Mouse (Mus musculus): ENCODE measurements around the gene Nars2.
A peak's percentile ranks its signal among the peaks of the same experiment; 100 is the strongest.

Nars2 gene

GRCm38 (mm10) chr7:96971027-96971996 is 20.0 kb downstream of the Nars2 start:
- DNase-seq (ENCODE audit: low spot score in 2 of 2): no peak

DNA sequence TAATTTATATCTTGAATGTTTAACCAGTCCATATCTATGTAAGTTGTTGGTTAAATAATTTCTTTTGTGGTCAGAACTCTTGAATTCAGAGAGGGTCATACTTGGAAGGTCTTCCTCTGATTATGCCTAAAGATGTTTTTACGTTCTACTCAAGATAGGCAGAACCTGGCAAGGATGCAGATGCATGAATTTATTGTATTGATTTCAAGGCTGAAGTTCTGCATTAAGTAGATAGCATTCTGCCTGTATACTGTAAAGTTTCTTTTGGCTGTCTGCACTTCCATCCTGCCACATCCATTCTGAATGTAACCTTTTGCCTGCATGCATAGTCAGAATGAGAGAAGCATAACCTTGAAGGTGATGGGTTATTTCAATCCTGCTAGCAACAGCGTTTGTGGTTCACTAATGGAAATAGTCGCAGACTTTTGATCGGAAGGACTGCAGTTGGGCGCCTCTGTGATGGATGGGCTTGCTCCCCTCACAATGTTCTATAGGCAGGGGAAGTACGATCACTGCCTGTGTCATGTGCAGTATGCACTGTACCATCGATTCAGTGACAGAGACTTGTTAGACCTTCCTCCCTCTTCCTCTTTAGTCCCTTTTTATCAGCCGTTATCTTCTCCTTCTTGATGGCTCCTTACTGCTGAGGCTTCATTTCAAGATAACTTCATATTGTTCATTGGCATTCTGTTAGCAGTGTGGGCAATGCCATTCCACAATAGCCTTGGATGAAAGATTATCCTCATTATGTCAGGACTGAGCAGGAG is 21.0 kb downstream of the Nars2 start:
- no peak for DNase-seq (ENCODE audit: low spot score in 2 of 2)

DNA sequence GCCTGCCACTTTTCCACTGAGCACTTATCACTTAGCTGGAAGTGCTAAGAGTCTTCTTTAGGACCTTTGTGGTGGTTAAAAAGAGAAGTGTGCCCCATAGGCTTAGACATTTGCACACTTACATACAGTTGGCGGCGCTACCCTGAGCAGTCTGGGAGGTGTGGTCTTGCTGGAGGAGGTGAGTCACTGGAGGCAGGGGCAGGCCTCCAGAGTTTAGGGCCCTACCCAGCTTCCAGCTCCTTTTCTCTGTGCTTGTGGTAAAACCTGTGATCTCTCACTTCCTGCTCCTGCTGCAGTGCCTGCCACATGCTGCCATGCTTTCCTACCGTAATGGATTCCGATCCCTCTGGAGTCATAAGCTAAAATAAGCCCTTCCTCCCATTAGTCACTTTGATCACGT is 24.6 kb downstream of the Nars2 start:
- no peak for DNase-seq (ENCODE audit: low spot score in 2 of 2)

DNA sequence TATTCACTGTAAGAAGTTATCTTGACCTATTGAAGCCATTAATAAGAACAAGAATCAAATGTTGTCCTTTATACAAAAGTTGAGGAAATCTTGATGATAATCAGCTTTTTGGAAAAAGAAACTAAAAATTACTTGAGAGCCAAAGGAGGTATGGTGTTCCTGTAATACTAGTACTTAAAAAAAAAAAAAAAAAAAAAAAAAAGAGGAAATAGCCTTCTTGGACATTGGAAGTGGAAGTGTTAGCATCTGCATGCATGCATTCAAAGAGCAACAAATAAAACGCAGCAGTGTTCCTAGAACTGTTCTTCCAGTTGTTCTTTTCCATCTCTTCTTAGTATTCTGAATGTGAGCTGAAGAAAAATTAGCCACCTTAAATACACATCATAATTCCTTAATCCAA is 25.9 kb downstream of the Nars2 start:
- DNase-seq (ENCODE audit: low spot score in 2 of 2): no peak

- DNase-seq (ENCODE audit: low spot score in 2 of 2): no peak
These were observed 30.1 kb downstream of the Nars2 start for GRCm38 (mm10) chr7:96981366-96981765.

DNA sequence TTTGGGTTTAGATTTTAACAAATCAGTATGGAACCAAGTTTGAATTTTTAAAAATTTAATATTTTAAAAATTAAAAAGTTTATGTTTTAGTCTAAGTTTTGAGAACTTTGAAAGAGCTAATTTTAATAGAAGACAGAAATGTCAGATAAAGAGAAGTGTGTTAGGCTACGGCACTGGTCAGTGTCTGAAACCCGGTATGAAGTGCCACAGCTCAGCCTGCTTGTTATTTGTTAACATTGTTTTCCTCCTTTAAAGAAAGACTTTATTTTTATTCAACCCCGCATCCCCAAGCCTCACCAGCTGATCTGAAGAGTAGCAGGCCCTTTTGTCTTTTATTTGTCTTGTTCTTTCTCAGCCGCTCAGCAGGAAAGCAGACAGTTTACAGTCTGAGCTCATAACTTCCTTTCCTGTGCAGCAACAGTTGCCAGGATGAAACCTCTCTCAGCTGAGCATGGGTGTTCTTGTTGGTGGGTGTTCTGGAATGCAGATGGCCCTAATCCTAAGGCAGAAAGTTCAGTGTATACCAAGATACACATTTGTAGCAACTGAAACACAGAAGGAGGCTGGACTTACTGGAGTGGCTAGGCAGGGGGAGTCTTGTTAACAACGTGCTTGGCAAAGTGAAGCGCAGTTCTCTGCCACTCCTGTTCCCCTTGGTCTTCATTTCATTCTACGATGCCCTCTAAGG is 32.5 kb downstream of the Nars2 start:
- DNase-seq (ENCODE audit: low spot score in 2 of 2): peak; percentile 35 to 39

- peak; percentile 51 to 52 for DNase-seq (ENCODE audit: low spot score in 2 of 2)
These were observed 34.5 kb downstream of the Nars2 start for GRCm38 (mm10) chr7:96985798-96986197.

DNA sequence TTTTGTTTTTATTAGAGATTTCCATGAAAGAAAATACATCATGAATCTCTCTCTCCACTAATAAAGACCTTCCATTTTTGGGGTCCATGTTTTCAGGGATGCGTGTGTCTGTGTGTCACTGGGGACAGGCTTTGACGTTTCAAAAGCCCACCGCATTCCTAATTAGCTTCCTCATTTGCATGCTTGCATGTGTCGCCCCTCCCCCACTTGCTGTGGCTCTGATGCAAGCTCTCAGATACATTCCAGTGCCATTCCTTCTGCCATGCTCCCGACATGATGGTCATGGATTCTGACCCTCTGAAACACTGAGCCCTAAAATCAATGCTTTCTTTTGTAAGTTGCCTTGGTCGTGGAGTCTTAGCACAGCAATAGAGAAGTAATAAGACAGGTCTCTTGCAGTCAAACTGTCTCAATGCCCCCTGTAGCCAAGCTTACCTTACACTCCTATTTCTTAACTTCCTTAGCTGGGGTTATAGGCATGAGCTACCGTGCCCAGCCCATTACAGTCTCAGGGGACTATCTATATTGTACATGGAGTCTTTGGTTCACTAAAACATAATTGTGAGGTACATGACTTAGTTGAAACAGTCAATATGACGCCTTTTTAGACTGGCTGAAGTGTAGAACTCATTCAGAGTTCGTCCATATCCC is 35.6 kb downstream of the Nars2 start:
- DNase-seq (ENCODE audit: low spot score in 2 of 2): no peak

DNA sequence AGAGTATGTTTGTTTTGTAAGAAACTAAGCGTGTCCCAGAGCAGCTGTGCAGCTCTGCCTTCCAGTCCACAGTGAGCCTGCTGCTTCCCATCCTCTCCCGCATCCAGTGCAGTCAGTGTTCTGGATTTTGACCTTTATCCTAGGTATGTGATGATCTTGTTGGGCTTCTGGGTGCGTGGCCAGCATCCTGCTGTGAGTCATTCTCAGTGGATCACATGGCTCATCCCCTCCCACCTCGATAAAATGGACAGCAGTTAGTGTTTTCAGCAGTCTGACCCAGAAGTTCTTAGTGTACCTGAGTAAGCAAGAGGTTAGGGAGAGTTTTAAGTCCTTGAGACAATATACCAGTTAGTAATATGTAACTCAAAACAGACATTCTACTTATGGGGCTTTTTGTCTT is 36.4 kb downstream of the Nars2 start:
- peak in 1 of 2 experiments; percentile 12 for DNase-seq (ENCODE audit: low spot score in 2 of 2)

DNA sequence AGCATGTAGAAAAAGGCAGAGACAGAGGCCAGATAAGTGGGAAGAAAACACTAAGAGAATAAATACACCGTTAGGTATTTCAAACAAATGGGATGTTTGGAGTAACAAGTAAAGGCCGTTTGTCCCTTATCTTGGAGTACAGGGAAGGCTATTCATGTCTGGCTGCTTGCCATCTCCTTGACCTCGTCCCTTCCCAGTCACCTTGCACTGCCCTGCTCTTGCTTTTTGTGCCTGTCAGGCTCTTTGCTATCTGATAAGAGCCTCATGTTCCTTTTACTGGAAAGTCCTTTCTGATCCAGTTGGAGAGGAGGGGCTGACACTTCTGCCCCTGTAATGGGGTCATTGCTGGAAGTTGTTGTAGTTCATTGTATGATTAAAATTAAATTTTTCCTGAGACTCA is 61.7 kb downstream of the Nars2 start:
- DNase-seq (ENCODE audit: low spot score in 2 of 2): no peak

DNA sequence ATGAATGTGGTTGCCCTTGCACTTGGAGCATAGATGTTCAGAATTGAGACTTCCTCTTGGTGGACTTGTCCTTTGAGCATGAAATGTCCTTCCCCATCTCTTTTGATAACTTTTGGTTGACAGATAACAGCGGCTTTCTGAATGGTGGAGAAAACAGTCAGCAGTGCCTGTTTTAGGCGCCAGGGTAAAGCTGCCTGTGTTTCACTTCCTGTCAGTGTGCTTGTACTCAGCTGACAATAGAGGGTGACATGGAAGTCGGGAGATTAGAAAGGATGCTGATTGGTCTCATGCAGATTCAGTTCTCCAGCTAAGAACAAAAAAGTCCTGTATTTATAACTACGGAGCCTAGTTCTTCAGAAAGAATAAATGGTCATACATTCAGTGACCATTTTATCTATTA is 66.7 kb downstream of the Nars2 start:
- DNase-seq (ENCODE audit: low spot score in 2 of 2): no peak

DNA sequence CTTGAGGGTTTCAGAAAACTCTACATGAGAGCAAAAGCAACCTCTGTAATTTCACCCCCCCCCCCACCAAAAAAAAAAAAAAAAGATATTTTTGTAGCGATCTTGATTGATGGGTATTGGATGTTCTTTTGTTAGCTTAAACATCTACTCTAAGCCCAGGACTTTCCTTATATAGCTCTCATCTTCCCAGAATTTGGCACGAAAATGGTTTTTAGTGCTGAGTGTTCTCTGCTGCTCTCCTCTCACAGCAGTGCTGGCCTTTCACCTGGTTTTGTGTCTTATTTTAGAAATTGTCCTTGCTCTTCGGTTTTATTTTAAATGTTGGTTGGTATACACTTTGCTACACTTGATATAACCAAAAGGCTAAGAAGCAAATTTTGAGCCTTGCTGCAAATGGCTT is 67.1 kb downstream of the Nars2 start:
- no peak for DNase-seq (ENCODE audit: low spot score in 2 of 2)

GRCm38 (mm10) chr7:97019303-97019702 is 68.0 kb downstream of the Nars2 start:
- no peak for DNase-seq (ENCODE audit: low spot score in 2 of 2)

- no peak for DNase-seq (ENCODE audit: low spot score in 2 of 2)
These were observed 75.6 kb downstream of the Nars2 start for GRCm38 (mm10) chr7:97026772-97027358.

DNA sequence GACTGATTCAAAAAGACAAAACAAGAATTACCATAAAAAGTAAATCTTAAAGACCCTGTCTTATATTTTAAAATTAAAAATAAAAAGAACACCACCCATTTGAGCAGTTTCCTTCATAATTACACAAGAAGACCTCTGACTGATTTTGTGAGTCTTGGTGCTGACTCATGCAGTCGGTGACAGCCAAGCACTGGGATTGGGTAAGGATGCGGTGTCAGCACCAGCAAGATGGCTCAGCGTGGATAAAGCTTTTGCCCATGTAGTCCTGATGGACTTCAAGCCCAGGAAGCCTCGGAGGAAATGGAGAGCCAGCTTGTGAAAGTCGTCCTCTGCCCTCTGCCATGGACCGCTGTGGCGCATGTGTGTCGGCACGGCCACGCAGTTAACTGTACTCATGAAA is 77.8 kb downstream of the Nars2 start:
- no peak for DNase-seq (ENCODE audit: low spot score in 2 of 2)

- DNase-seq (ENCODE audit: low spot score in 2 of 2): peak in 1 of 2 experiments; percentile 6
These were observed 81.1 kb downstream of the Nars2 start for GRCm38 (mm10) chr7:97032412-97032811.

DNA sequence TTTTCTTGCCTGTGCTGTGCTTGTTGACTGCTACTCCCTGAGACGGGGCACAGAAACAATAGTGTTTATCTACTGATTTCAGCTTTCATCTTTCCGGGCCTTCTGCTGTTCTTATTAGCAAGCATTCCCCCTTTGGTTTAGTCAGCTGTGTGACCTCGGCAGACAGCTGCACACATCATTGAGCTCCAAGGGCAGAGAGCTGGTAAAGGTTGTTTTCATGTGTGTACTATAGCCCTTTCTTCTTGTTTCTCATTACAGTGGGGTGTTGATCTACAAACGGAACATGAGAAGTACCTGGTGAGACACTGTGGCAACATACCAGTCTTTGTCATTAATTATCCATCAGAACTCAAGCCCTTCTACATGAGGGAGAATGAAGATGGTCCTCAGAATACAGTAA is 88.3 kb downstream of the Nars2 start:
- DNase-seq (ENCODE audit: low spot score in 2 of 2): no peak

- DNase-seq (ENCODE audit: low spot score in 2 of 2): no peak
These were observed 90.7 kb downstream of the Nars2 start for GRCm38 (mm10) chr7:97041868-97042449.

GRCm38 (mm10) chr7:97042981-97043380 is 91.7 kb downstream of the Nars2 start:
- DNase-seq (ENCODE audit: low spot score in 2 of 2): no peak

DNA sequence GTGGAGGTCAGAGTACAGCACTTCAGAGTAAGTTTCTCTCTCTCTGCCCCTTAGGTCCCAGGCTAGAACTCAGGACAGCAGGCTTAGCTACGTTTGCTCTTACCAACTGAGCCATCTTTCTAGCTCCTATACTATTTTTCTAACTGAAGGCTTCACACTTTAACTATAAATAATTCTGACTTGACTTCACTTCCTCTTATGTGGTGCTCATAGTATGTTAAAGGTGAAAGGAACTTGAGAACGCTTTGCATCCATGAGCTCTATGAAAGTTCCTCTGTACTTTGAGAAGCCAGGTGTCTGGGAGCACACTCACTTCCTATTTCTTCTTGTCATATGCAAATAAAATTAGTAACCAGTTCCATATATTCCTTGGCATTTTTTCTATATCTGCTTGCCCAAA is 109.7 kb downstream of the Nars2 start:
- DNase-seq (ENCODE audit: low spot score in 2 of 2): no peak

DNA sequence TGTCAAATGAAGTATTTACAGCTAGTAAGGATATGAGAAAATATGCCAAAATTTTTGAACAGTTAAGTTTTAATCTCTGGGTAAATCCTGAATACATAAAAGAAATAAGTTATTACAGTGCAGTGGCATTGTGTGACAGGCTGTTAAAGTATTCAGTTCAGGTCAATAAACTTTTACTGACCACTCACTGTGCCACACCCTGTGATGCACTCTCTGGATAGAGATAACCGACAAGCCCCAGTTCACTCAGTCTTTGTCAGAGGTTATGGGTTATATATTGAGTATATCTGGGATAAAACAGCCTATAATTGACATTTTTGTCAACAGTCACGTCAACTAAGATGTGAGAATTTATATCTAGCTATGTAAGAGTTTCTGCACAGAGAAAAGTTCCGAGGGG is 120.2 kb downstream of the Nars2 start:
- no peak for DNase-seq (ENCODE audit: low spot score in 2 of 2)
